10 mouse cellular contexts compared by ENCODE assay signal in genomic region chr16:85897854-85898253, GRCm38 (mm10). TPM values are rescaled to one million over a fixed set of nuclear protein-coding genes. Genes with fewer than 3 reads are reported as not detected.
DNase-seq lines count a peak whose midpoint lies in the region; ATAC-seq and TF ChIP-seq lines count a peak whose summit lies in the region.
"Had no signal": no experiment of that assay in that cellular context is flagged by ENCODE, and none has a peak within 500 bp of the region (broad histone marks: within the 10 kb centered on the region; RNA-seq: fewer than 3 reads in every experiment).

No protein-coding gene starts in this region.

- no peaks in the 10 kb centered on the region for H3K36me3 ChIP-seq in kidney, embryonic 15.5 days
- H3K36me3 ChIP-seq in myocyte (ENCODE audit: control insufficient read depth, insufficient read depth) = peaks cover 2% of the 10 kb centered on the region

- peak overlapping the region; percentile 80 for H3K27ac ChIP-seq in gastrocnemius, adult 2 months
- no peak overlapping the region for H3K27ac ChIP-seq in kidney, embryonic 15.5 days
- H3K27ac ChIP-seq: macrophage had no signal

- TF ChIP-seq CTCF in gastrocnemius, adult 2 months (IDR thresholded peaks at IDR 0.05) = no peak

- DNase-seq in gastrocnemius, adult 2 months = no peak
- no peak for DNase-seq in gastrocnemius, adult 18-20 months (ENCODE audit: low spot score)
- no peak for DNase-seq in kidney, postnatal 25 days
- peak; percentile 39 for DNase-seq in Muller cell, postnatal 12 days (ENCODE audit: inconsistent ontology term)
- no peak for DNase-seq in thymus, postnatal 0 days (ENCODE audit: low spot score)
- DNase-seq: right cerebral cortex, adult 18-20 months had no signal

- no peaks in the 10 kb centered on the region for H3K27me3 ChIP-seq in kidney, embryonic 15.5 days
- no peaks in the 10 kb centered on the region for H3K27me3 ChIP-seq in myocyte (ENCODE audit: control insufficient read depth, insufficient read depth, insufficient read length)

- H3K4me1 ChIP-seq in kidney, embryonic 15.5 days = peaks cover 20% of the 10 kb centered on the region

- peak; percentile 58 for TF ChIP-seq POLR2A in myocyte (IDR thresholded peaks at IDR 0.05; ENCODE audit: insufficient read length, low read depth)

- H3ac ChIP-seq in myocyte (ENCODE audit: control insufficient read depth, insufficient read length) = no peak overlapping the region

- peak overlapping the region; percentile 95 for H3K4me2 ChIP-seq in kidney, embryonic 15.5 days
- H3K4me2 ChIP-seq in myocyte (ENCODE audit: low read depth) = peak overlapping the region; percentile 83

- intact Hi-C loops in gastrocnemius, adult 2 months (cut with DNase I) = no loop called here

- no peak overlapping the region for H3K9ac ChIP-seq in kidney, embryonic 15.5 days

- no peak for ATAC-seq in kidney, embryonic 15.5 days (replicated peaks; ENCODE audit: low FRiP score)
- ATAC-seq in megakaryocyte progenitor cell, adult 5-6 weeks (replicated peaks; ENCODE audit: poor library complexity) = no peak

- H3K9me3 ChIP-seq in kidney, embryonic 15.5 days (replicated peaks) = no peaks in the 10 kb centered on the region

- peak overlapping the region; percentile 80 for H3K4me3 ChIP-seq in gastrocnemius, adult 2 months
- H3K4me3 ChIP-seq in kidney, embryonic 15.5 days (replicated peaks) = peak overlapping the region; percentile 58
- peak overlapping the region; percentile 55 for H3K4me3 ChIP-seq in myocyte

- H3K79me2 ChIP-seq in myocyte (ENCODE audit: control insufficient read depth, insufficient read depth) = peaks cover 6% of the 10 kb centered on the region

- 86% methylated on average over 3 of the region's 3 CpGs for WGBS in kidney, embryonic 15.5 days

TF ChIP-seq in myocyte, 11 proteins besides CTCF, POLR2A, EP300 and RAD21:
- TF ChIP-seq POLR2AphosphoS2 (IDR thresholded peaks at IDR 0.05; ENCODE audit: insufficient read length, low read depth) = peak; percentile 71
- no peak for TF ChIP-seq TCF3 (IDR thresholded peaks at IDR 0.05; ENCODE audit: insufficient read length, low read depth)

RNA-seq across cellular contexts. Expression of gene Adamts5, which starts 3.8 kb away (rescaled TPM):
- 1 to 10 TPM; 4.2 to 5.2 TPM for total RNA-seq in gastrocnemius, adult 2 months (2021)
- 1 to 10 TPM; 3.3 to 5.6 TPM for total RNA-seq in gastrocnemius, adult 18-20 months (2021)
- polyA plus RNA-seq in kidney, embryonic 15.5 days (2015; fragmentation: Nextera tagmentation; extraction: Ambion mirVana) = 5.2 and 5.3 TPM in 2 replicates
- polyA plus RNA-seq in myocyte (2012; fragmentation: generic; extraction: Trizol) = 7.2 TPM
- 0.05 TPM in 1 of 2 replicates, not detected in the other for total RNA-seq in megakaryocyte progenitor cell, adult 5-6 weeks (2015)
- total RNA-seq in megakaryocyte progenitor cell, adult 5-6 weeks (2017) = not detected in 2 replicates
- polyA plus RNA-seq in thymus, postnatal 0 days (2015; fragmentation: Nextera tagmentation; extraction: Ambion mirVana) = 1.1 and 1.3 TPM in 2 replicates
- polyA plus RNA-seq: macrophage had no signal

Comparison
In these comparisons a context has a peak if more than half of its experiments do, and no peak if none do; other contexts are left out.
1. RNA of gene Adamts5, which starts 3.8 kb away (total RNA-seq): 3.3 to 5.6 TPM in gastrocnemius, adult 18-20 months and 4.2 to 5.2 TPM in gastrocnemius, adult 2 months; 0.05 TPM in megakaryocyte progenitor cell, adult 5-6 weeks; every median in the first group is over 4 times any median in the second.
2. Peak in every context shown above with its lines, with median percentiles within 50 percentile points of each other: H3K4me3 ChIP-seq.